Mouse (Mus musculus): ENCODE data around the gene Ablim1. TPM values are rescaled to one million over a fixed set of nuclear protein-coding genes. Genes with fewer than 3 reads are reported as not detected.
A peak's percentile ranks its signal among the peaks of the same experiment; 100 is the strongest.

Ablim1 gene
- total and polyA plus RNA-seq, 2 experiments from 2014 or later = 47.8 to 76.9 TPM

- Histone ChIP-seq H3K4me3 (ENCODE audit: low read depth, low read length) (no peak overlapping the region), H3K27me3 (ENCODE audit: insufficient read depth, low read length) (no peaks in the 10 kb centered on the region), H3K9me3 (ENCODE audit: low read length) (no peaks in the 10 kb centered on the region), H3K27ac (ENCODE audit: low read depth, low read length) (no peak overlapping the region), H3K36me3 (ENCODE audit: insufficient read depth) (no peaks in the 10 kb centered on the region), H3K9ac (no peak overlapping the region), H3K4me1 (ENCODE audit: insufficient read depth) (no peaks in the 10 kb centered on the region), H3K4me2 (ENCODE audit: low read depth) (no peak overlapping the region)
- ATAC-seq (no peak), DNase-seq (no peak)
- no peak for TF ChIP-seq CTCF (IDR thresholded peaks at IDR 0.05; ENCODE audit: low read depth)
Measured at GRCm38 (mm10) chr19:57175077-57175476, 139.6 kb downstream of the Ablim1 start.

- Histone ChIP-seq H3K27ac (ENCODE audit: low read depth, low read length) (no peak overlapping the region), H3K9me3 (ENCODE audit: low read length) (no peaks in the 10 kb centered on the region), H3K36me3 (ENCODE audit: insufficient read depth) (no peaks in the 10 kb centered on the region), H3K4me1 (ENCODE audit: insufficient read depth) (no peaks in the 10 kb centered on the region), H3K27me3 (ENCODE audit: insufficient read depth, low read length) (no peaks in the 10 kb centered on the region), H3K4me3 (ENCODE audit: low read depth, low read length) (no peak overlapping the region), H3K4me2 (ENCODE audit: low read depth) (no peak overlapping the region), H3K9ac (no peak overlapping the region)
- no peak for ATAC-seq
- WGBS = 90% methylated on average over 5 of the region's 5 CpGs
- DNase-seq = no peak
- TF ChIP-seq CTCF (IDR thresholded peaks at IDR 0.05; ENCODE audit: low read depth) = no peak
Measured at GRCm38 (mm10) chr19:57174541-57174940, 140.2 kb downstream of the Ablim1 start.

DNA sequence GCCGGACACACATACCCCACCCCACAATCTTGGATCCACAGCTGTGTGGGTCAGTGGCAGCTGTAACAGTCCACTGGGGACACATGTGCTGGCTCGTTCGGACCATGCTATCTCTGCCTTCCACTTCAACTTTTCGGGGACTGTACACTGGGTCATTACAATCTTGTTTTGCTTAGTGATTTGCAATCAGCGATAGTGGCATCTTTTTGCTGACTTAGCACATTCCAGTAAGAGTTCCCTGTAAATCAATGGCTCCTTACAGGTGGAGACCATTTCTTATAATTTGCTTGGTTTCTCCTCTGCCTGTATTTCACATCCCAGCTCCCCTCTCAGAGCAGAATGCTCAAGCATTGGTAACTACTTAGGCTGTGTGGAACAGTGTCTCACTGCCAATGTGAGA, 140.7 kb downstream of the Ablim1 start:
- no peak overlapping the region for H3K4me2 ChIP-seq (ENCODE audit: low read depth)
- no peak overlapping the region for H3K9ac ChIP-seq
- no peaks in the 10 kb centered on the region for H3K9me3 ChIP-seq (ENCODE audit: low read length)
- TF ChIP-seq CTCF (IDR thresholded peaks at IDR 0.05; ENCODE audit: low read depth) = no peak
- ATAC-seq = no peak
- 86% methylated on average over 5 of the region's 5 CpGs for WGBS
- H3K4me1 ChIP-seq (ENCODE audit: insufficient read depth) = no peaks in the 10 kb centered on the region
- H3K36me3 ChIP-seq (ENCODE audit: insufficient read depth) = no peaks in the 10 kb centered on the region
- no peaks in the 10 kb centered on the region for H3K27me3 ChIP-seq (ENCODE audit: insufficient read depth, low read length)
- no peak overlapping the region for H3K4me3 ChIP-seq (ENCODE audit: low read depth, low read length)
- no peak for DNase-seq
- no peak overlapping the region for H3K27ac ChIP-seq (ENCODE audit: low read depth, low read length)

GRCm38 (mm10) chr19:57172321-57172720, 142.4 kb downstream of the Ablim1 start:
- WGBS = 83% methylated on average over 5 of the region's 5 CpGs
- no peak for TF ChIP-seq CTCF (IDR thresholded peaks at IDR 0.05; ENCODE audit: low read depth)
- no peaks in the 10 kb centered on the region for H3K9me3 ChIP-seq (ENCODE audit: low read length)
- no peak overlapping the region for H3K4me2 ChIP-seq (ENCODE audit: low read depth)
- no peak overlapping the region for H3K9ac ChIP-seq
- ATAC-seq = no peak
- H3K4me3 ChIP-seq (ENCODE audit: low read depth, low read length) = no peak overlapping the region
- no peak overlapping the region for H3K27ac ChIP-seq (ENCODE audit: low read depth, low read length)
- no peaks in the 10 kb centered on the region for H3K36me3 ChIP-seq (ENCODE audit: insufficient read depth)
- no peaks in the 10 kb centered on the region for H3K27me3 ChIP-seq (ENCODE audit: insufficient read depth, low read length)
- no peaks in the 10 kb centered on the region for H3K4me1 ChIP-seq (ENCODE audit: insufficient read depth)
- no peak for DNase-seq

GRCm38 (mm10) chr19:57170880-57171279, 143.8 kb downstream of the Ablim1 start:
- Histone ChIP-seq H3K9me3 (ENCODE audit: low read length) (no peaks in the 10 kb centered on the region), H3K4me2 (ENCODE audit: low read depth) (no peak overlapping the region), H3K27me3 (ENCODE audit: insufficient read depth, low read length) (no peaks in the 10 kb centered on the region), H3K27ac (ENCODE audit: low read depth, low read length) (no peak overlapping the region), H3K4me3 (ENCODE audit: low read depth, low read length) (no peak overlapping the region), H3K36me3 (ENCODE audit: insufficient read depth) (no peaks in the 10 kb centered on the region), H3K9ac (no peak overlapping the region), H3K4me1 (ENCODE audit: insufficient read depth) (no peaks in the 10 kb centered on the region)
- TF ChIP-seq CTCF (IDR thresholded peaks at IDR 0.05; ENCODE audit: low read depth) = no peak
- DNase-seq (no peak), ATAC-seq (no peak)
- WGBS = 84% methylated on average over 5 of the region's 5 CpGs

DNA sequence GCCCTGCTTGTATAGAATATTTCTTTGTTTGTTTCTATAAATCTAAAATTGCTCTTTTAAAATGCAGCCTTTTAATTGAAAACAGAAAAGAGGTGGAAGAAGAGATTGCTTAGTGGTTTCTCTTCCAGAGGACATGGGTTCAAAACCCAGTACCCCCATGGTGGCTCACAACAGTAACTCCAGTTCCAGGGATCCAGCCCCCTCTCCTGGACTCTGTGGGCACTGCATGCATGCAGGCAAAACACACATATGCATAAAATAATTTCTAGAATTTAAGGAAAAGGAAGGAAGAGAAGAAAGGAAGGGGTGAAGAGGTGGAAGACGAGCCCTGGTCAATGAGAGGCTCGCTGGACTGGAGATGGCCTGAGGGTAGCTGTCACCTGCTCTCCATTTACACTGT, 145.2 kb downstream of the Ablim1 start:
- 82% methylated on average over 2 of the region's 2 CpGs for WGBS

DNA sequence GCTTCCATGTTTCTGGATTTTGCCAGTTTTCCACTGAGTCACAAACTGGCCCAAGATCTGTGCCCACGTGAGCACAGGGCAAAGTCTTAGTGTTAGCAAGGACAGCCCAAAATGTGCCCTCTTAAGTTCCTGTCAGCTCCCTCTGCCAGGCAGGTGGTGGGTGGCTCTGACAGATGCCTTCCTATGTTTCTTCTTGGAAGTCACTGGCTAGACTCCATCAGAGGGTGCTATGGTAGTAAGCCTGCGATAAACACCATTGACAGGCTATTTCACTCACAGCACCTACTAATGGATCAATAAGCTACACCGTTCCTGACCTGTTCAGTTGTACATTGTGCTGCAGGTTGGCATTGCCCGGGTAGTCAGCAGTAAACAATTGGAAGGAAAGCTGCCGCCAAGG, 147.0 kb downstream of the Ablim1 start:
- H3K36me3 ChIP-seq (ENCODE audit: insufficient read depth) = no peaks in the 10 kb centered on the region
- no peaks in the 10 kb centered on the region for H3K9me3 ChIP-seq (ENCODE audit: low read length)
- 74% methylated on average over 5 of the region's 5 CpGs for WGBS
- H3K27me3 ChIP-seq (ENCODE audit: insufficient read depth, low read length) = no peaks in the 10 kb centered on the region
- TF ChIP-seq CTCF (IDR thresholded peaks at IDR 0.05; ENCODE audit: low read depth) = no peak
- no peak overlapping the region for H3K27ac ChIP-seq (ENCODE audit: low read depth, low read length)
- no peak overlapping the region for H3K4me3 ChIP-seq (ENCODE audit: low read depth, low read length)
- no peak overlapping the region for H3K9ac ChIP-seq
- H3K4me1 ChIP-seq (ENCODE audit: insufficient read depth) = peaks cover 4% of the 10 kb centered on the region
- no peak for DNase-seq
- no peak for ATAC-seq
- H3K4me2 ChIP-seq (ENCODE audit: low read depth) = no peak overlapping the region

More for the DNA sequence above, 145.2 kb downstream of the Ablim1 start:
- Histone ChIP-seq H3K9me3 (ENCODE audit: low read length) (no peaks in the 10 kb centered on the region), H3K27ac (ENCODE audit: low read depth, low read length) (no peak overlapping the region), H3K36me3 (ENCODE audit: insufficient read depth) (no peaks in the 10 kb centered on the region), H3K4me1 (ENCODE audit: insufficient read depth) (no peaks in the 10 kb centered on the region; the same call in 1 of the 2 replicates), H3K4me3 (ENCODE audit: low read depth, low read length) (no peak overlapping the region), H3K27me3 (ENCODE audit: insufficient read depth, low read length) (no peaks in the 10 kb centered on the region), H3K4me2 (ENCODE audit: low read depth) (no peak overlapping the region), H3K9ac (no peak overlapping the region)
- ATAC-seq (no peak), DNase-seq (no peak)
- TF ChIP-seq CTCF (IDR thresholded peaks at IDR 0.05; ENCODE audit: low read depth) = peak; percentile 45

DNA sequence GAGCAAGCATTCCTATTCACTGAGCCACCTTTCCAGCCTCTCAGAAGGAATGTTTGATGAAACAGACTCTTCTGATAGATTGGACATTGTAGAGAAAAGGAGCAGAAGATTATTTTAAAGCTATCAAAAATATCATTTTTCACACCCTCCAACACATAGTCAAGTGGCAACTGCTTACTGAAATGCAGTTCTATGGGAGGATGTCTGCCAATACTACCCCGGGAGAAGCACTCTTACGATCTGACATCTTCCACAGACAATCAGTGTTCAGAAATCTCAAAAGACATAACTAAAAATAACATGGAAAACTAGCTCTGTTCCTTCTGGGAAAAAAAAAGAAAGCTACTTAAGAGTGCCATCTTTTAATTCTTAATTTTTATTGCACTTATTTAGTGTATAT, 149.8 kb downstream of the Ablim1 start:
- H3K27ac ChIP-seq (ENCODE audit: low read depth, low read length) = peak overlapping the region; percentile 81
- ATAC-seq (peak; percentile 50; the same call in 1 of the 2 replicates), DNase-seq (peak; percentile 54)
- H3K9me3 ChIP-seq (ENCODE audit: low read length) = no peaks in the 10 kb centered on the region
- no peak for TF ChIP-seq CTCF (IDR thresholded peaks at IDR 0.05; ENCODE audit: low read depth)
- H3K4me3 ChIP-seq (ENCODE audit: low read depth, low read length) = no peak overlapping the region
- no peak overlapping the region for H3K4me2 ChIP-seq (ENCODE audit: low read depth)
- H3K27me3 ChIP-seq (ENCODE audit: insufficient read depth, low read length) = no peaks in the 10 kb centered on the region
- H3K36me3 ChIP-seq (ENCODE audit: insufficient read depth) = no peaks in the 10 kb centered on the region
- H3K9ac ChIP-seq = no peak overlapping the region
- H3K4me1 ChIP-seq (ENCODE audit: insufficient read depth) = peaks cover 11% of the 10 kb centered on the region
- WGBS = 53% methylated on average over 2 of the region's 2 CpGs

Data from forebrain, postnatal 0 days (tissue).